Mouse (Mus musculus): ENCODE results near the gene Mbtps2. TPM values are rescaled to one million over a fixed set of nuclear protein-coding genes. Genes with fewer than 3 reads are reported as not detected.

Gene Mbtps2
- total RNA-seq (2015) (16.2 and 22.1 TPM in 2 replicates), total RNA-seq (2017) (7.0 and 9.4 TPM in 2 replicates)

DNA sequence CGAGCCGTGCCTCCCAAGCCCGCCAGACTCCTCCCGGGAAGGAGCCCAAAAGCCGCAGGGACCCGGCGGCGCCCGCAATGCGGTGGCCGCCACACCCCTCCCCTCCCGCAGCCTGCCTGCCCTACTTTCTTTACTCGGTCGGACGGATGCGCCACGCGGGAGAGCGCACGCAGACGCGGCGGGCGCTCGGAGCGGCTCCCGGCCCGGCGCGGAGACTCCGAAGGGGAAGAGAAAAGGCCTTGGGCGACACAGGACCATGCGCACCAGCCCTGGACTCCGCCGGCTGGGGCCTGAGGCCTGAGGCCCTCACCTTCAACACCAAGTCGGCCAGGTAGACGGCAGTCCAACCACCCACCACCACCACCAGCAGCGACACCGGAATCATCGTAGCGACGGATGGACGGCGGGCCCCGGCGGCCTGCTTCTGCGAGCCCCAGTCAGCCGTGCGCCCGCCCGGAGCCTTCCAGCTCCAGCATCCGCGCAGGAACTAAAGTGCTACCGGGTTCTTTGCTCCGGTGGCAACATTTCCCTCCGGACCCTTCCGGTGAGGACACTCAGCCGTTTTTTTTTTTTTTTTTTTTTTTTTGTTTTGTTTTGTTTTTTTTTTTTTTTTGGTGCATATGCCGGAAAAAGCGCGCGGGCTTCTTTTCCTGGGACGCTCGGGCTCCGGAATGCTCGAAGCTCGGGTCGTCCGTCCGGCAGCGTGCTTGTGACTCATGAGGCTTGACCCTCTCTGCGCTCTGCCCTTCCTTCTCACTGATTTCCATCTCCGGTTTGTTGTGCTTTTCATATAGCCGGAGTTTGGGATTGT is at the start of gene Mbtps2:
TSS of gene Mbtps2 (minus strand) at position 530 of the 811 bp plus-strand sequence.
- ATAC-seq (ENCODE audit: poor library complexity, severe bottlenecking), result peak; percentile 92

DNA sequence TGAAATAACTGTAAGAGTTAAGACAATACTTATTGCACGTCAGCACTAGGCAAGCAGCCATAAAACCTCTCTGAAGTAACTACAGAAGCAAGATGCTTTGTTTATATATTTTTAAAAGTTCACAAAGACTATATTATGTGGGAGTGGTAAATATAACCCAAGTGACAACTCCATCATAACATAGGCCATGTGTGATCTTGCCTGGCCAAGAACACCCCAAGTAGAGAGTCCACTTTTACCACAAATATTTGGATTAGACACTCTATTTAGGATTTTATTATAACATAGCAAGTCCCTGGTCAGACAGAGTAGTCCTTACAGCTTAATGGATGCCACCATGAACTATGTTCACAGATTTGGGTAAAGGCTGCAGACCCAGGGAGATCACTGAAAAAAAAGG is 47.9 kb upstream of the Mbtps2 start:
- ATAC-seq (ENCODE audit: poor library complexity, severe bottlenecking), result no peak

DNA sequence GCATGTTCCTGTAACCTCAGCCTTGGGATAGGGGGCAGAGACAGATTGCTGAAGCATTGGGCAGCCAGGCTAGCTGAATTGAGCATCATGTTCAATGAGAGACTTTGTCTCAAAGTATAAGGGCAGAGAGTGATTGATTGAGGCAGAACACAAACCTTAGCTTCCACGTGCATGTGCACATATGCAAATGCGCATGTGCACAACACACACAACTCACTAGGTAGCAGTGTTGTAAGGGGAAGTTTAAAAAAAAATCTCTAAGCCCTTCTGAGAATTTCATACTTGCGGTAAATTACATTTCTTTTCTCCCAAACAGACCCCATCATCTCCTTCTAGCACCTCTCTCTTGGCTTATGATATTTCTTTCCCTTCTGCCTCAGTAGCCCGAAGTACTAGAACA is 46.2 kb upstream of the Mbtps2 start:
- ATAC-seq (ENCODE audit: poor library complexity, severe bottlenecking), result no peak

DNA sequence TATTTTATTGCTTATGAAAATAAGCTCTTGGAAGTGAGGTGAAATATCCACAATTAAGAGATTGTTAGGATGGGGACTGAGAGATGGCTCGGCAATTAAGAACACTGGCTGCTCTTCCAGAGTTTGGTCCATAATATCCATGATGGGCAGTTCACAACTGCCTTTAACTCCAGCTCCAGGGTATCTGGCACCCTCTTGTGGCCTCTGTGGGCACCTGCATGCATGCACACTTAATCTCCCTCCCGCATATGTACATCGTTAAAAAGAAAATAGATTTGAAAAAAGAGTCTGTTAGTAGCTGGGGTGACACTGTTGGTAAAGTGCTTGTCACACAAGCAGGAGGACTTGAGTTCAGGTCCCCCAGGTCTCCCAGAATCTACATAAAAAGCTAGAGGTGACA is 45.8 kb upstream of the Mbtps2 start:
- ATAC-seq (ENCODE audit: poor library complexity, severe bottlenecking), result peak; percentile 87

DNA sequence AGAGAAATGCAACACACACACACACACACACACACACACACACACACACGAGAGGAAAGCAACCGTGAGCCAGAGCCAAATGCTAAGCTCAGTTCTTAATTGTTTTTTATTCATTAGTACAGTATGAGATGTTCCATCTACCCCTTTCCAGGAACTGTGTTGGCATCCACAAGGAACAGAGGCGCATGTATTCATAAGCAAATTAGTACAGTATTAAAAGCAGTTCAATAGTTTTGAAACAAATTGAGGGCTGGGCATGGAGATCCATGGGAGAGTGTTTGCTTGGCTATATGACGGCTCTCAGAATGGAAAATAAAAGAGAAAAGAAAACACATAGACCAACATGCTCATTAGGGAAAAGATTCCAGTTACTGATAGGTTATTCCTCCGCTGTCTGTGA is 44.3 kb upstream of the Mbtps2 start:
- ATAC-seq (ENCODE audit: poor library complexity, severe bottlenecking), result no peak

DNA sequence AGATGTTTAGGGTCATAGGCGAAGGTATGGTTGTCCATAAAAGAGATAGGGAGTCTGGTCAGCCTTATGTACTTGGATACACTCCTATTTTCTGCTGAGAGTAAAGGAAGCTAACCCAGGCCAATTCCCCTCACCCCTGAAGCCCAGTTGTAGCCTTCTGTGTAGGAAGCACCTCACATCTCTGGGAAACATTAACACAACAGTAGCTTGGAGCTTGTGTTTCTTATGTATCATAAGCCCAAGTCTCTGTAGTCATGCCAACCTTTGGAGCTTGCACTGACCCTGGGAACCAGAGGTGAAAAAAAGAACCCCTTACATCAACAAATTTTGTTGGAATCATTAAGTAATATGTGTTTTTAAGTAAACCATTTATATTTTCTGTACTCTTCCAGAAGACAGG is 38.7 kb upstream of the Mbtps2 start:
- ATAC-seq (ENCODE audit: poor library complexity, severe bottlenecking), result no peak

DNA sequence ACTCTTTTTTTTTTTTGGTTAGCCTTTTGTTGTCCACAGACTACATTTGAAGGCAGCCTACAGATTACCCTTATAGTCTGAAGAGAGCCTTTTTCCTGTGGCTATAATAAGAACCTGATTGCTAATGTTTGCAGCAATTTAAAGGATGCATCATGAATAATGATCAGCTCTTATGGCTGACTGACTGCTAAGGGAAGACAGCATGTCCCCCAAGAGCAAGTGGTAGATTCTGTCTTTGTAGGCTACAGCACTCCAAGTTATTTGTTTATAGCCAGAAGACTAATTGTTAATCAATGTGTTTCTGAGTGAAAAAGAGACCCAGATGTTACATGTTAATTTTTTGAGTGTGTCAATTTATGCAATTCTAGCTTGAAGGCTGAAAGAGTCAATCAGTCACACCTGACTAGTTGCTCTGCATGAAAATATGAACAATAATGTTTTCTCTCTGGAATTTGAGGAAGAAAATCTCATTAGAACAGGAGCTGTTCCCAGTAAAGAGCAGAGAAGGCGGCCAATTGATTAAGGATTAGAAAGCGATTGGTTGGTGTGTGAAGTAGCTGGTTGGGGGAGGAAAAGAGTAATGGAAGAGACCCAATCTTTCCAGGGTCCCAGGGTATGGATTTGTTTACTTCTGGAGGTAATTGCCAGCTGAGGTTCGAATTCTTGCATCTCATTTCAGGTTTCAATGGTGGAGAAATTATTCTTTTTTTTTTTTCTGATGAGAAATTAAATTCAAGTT is 35.3 kb upstream of the Mbtps2 start:
- ATAC-seq (ENCODE audit: poor library complexity, severe bottlenecking), result no peak

DNA sequence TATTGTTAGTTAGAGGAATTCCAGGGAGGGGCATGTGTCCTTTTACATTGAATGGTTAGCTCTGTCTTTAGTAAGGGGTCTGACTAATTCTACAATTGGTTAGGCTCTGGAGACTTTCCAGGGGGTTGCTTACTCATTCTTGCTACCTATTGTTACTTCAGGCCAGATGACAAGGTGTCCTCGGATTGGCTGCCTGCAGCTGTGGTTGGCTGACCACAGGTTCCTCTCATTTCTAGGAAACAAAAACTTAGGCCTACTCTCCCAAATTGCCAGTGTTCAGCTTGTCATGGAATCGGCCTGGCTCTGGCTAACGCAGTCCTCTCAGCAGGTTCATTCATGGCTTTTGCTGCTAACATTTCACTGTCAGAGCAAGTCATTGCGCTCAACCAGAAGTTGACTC is 31.8 kb upstream of the Mbtps2 start:
- 0 out of 2 replicates have a peak, but pooled peaks have one; percentile 24 for ATAC-seq (ENCODE audit: poor library complexity, severe bottlenecking)

DNA sequence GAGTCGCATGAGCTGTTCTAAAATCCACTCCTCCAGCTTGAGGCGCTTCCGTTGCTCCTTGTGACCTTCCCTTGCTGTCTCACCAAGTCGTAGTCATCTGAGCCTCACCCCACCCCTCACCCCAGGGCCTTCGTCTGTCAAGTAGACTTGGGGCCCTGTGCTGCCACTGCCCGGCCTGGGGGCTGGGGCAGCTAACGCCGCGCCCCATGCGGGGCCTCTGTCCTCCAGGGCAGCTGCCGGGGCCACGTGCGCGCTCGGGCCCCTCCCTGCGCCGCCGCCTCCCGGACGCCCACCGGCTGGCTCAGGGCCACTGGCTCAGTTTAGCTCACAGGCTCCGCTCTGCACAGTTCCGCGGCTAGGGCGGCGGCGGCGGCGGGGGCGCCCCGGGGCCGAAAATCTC is 14.4 kb upstream of the Mbtps2 start:
- ATAC-seq (ENCODE audit: poor library complexity, severe bottlenecking), result no peak

DNA sequence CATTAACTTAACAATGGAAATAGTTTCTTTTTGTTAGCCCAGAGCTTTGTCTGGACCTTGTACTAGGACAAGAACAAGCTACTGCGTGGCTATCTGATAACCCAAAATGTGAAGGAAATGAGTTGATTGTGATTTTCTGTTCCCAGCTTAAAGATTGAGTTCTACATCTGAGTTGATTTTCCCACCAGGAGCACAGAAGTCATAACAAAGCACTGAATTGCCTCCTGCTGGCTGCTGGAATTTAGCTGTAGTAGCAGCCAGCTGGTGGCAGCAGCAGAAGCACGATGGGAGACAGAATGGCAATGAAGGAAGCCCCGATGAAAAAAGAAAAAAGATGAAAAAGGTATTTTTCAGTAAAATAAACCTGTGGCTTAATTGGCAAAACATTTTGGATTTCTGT is 2.9 kb upstream of the Mbtps2 start:
- ATAC-seq (ENCODE audit: poor library complexity, severe bottlenecking), result no peak

DNA sequence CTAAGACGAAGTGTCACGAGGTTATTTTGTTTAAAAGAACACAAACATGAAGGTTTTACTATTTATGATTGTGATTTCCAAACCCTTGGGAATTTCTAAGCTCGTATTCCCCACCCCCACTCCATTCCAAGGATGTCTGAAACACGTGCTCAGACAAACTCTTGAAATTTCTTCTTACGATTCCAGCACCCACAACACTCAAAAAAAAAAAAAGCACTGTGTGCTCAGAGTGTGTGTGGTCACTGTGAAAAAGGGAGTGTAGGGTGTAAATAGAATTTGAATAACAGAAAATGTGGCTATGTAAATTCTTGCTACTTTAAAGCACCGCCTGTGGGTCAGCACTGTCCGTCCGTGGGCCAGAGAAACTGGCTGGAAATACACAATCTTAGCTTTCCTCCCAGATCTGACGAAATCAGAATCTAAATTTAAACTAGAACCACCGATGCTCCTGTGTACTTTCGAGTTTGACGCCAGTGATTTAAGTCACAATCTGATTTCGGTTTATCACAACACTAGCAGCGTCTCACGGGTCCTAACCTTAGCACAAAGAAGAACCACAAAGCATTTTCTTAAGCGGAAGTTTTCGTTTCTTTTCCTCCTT is 830 bp downstream of the Mbtps2 start:
- no peak; the same call in 1 of the 2 replicates for ATAC-seq (ENCODE audit: poor library complexity, severe bottlenecking)

DNA sequence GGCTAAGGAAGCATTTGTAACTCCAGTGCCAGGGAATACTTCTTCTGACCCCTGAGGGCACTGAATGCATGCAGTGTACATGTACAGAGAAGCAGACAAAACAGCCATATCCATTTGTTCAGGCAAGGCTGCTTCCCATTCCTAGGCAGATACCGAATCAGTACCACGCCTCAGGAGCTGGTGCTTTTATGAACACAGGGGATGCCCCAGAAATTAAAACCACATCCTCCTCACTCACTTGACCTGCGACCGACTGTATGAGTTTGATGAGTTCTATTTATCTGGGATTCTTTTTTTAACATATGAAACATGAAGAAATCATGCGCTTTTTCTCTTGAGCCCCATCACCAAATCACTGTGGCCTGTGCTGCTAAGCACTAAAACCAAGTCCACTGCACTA is 1.7 kb downstream of the Mbtps2 start:
- ATAC-seq (ENCODE audit: poor library complexity, severe bottlenecking), result no peak

DNA sequence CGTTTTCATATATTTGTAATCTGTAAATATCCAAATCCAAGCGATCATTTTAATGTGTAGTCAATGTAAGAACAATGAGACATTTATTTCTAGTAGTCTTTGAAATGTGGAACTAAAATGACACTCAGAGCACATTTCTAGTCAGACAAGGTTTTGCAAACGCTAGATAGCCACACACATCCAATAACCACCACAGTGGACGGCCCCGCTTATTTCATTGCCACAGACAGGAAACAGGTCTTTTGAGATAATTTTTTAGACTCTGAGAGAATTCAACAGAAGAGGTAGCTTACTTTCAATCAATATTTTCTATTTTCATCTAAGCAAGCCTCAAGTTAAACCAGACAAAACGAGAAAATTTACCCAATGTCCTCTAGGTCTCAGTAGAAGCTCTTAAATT is 2.6 kb downstream of the Mbtps2 start:
- no peak for ATAC-seq (ENCODE audit: poor library complexity, severe bottlenecking)

DNA sequence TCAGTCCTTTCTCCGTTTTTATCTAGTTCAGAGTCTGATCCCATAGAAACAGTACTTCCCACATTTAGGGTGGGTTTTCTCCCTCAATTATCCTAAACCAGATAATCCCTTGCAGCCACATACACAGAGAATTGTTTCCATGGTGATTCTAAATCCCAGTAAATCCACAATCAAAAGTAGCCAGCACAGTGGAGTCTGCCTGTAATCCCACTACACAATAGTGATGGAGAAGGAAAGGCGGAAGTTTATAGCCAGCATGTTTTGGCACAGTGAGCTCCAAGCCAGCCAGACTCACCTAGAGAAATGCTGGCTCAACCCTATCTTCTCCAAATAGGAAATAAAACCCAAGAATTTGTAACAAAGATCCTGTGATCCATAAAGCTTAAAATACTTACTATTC is 3.9 kb downstream of the Mbtps2 start:
- no peak for ATAC-seq (ENCODE audit: poor library complexity, severe bottlenecking)

DNA sequence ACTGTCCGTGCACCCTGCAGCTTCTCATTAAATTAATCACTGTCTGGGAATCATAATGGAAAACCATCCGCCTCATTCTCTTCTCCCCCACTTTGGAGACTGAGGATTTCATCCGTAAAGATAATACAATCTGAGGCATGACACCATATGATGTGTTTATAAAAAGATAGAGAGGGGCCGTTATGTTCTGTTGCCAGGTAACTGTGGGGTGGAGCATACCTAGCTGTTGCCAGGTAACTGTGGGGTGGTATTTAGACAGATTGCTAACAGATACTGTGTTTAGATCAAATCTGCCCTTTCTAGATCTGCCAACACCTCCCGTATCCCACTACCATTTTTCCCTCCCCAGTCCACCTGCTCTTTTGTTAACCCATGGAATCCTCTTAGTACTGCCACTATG is 11.5 kb downstream of the Mbtps2 start:
- no peak for ATAC-seq (ENCODE audit: poor library complexity, severe bottlenecking)

DNA sequence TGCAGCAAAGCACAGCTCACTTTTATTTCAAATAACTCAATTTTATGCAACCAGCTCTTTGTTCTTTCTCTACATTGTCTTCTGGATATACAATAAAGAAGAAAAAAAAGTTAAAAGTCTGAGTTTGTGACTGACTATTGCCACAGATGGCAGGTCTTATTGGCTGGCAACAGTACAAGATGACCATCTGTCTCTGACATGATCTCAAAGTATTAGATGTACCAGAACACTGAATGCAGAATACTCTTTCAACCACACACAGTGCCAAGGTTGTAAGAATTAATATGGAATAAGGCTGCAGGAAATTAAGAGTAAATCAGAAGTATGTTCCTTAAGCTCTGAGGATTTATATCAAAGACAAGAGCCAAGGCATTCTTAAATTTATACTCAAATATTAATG is 12.1 kb downstream of the Mbtps2 start:
- ATAC-seq (ENCODE audit: poor library complexity, severe bottlenecking), result no peak

DNA sequence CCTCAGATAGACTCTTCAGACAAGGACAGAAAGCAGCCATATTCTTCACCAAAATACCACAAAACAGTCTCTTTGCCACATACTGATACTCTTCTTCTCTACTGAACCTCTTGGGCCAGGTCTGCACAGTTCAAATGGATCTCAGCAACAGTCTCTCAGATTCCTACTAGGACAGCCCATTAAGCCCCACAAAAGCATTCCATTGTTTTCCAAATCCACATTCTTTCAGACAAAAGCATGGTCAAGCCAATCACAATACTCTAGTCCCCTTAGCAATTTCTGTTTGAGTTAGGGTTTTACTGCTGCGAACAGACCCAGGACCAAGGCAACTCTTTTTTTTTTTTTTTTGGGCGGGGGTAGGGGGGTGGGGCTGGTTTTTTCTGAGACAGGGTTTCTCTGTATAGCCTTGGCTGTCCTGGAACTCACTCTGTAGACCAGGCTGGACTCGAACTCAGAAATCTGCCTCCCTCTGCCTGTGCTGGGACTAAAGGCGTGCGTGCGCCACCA is 19.4 kb downstream of the Mbtps2 start:
- ATAC-seq (ENCODE audit: poor library complexity, severe bottlenecking), result no peak

DNA sequence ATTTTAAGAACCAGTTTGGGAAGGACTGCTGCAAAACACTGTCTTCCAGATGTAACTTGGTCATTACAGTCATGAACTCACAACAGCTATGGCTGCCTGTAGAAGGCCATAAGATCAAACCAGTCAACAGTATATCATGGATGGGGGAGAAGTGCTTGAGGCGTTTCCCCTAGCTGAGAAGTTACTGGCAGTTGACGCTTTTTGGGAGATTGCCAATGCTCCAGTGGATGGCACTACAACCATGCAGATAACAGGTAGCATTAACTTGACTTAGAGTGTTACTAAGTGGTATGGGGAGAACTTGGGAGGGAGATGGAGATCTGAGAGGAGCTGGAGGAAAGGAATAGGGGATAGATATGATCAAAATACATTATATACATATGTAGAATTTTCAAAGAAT is 23.8 kb downstream of the Mbtps2 start:
- no peak for ATAC-seq (ENCODE audit: poor library complexity, severe bottlenecking)

DNA sequence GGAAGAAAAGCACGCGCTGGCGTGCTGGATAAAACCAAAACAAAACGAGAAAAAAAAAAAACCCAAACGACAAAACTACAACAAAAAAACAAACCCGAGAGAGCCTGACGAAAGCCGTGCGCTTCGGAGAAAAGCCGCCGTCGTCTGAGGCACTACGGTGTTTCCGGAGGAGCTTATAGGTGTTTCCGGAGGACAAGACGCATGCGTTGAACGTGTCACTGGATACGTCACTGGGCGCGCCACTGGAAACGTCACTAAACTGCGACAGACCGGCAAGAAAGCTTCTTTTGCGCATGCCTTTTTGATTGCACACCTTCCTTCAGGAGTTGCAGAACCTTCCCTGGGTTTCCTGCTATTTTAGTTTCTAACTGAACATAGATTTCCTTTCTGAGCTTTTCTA is 29.7 kb downstream of the Mbtps2 start, which contains the start of gene Yy2:
TSS of gene Yy2 (minus strand) at position 146 of the 400 bp plus-strand sequence.
- no peak for ATAC-seq (ENCODE audit: poor library complexity, severe bottlenecking)

DNA sequence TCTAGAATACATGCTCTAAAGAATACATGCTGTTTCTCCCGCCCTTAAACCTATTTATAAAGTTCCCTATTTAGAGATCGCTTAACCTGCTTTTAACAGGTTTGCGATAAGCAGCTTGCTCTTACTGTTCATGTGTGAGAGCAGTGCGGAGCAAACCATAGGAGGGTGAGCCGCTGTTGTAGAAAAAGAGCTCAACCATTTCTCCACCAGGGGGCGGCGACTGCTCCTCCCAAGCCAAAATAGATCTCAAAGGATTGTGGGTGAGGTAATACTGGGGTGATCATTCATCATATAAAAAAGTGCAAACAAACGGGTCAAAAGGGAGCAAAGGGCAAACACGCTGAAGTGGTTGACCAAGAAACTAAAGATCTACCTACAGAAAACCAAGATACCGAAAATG is 34.7 kb downstream of the Mbtps2 start:
- no peak for ATAC-seq (ENCODE audit: poor library complexity, severe bottlenecking)

DNA sequence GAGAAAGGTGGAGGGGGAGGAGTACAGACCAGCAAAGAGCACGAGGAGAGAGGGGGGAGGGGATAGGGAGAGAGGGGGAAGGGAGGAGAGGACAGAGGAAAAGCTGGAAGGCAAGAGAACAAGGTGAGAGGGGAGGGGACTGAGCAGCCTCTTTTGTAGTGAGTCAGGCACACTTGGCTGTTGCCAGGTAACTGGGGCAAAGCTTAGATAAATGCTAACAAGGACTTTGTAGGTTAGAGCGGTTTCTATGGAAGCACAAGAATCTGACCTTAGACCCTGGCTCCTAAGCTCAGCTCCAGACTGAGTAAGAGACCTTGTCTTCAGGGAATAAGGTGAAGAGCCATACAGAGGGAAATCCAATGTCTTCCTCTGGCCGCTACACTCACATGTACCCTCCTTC is 51.4 kb downstream of the Mbtps2 start:
- ATAC-seq (ENCODE audit: poor library complexity, severe bottlenecking), result no peak

DNA sequence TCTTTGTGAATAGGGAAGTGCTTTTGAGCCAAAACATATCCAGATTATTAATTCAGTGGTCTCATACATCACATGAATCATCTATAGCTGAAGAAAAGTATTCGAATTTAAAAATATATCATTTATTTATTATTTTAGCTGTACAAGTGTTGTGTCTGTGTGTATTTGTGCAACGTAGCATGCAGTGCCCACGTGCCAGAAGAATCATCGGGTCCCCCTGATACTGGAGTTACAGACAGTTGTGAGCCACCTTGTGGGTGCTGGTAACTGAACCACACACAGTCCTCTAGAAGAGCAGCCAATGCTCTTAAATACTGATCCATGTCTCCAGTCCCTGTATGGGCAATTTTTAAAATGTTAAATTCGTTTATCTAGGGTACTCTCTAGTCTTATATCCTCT is 92.1 kb downstream of the Mbtps2 start:
- ATAC-seq (ENCODE audit: poor library complexity, severe bottlenecking), result no peak

All from megakaryocyte, adult 5-6 weeks (primary cell).